Mouse (Mus musculus): ENCODE measurements at regions not wholly inside any gene's neighbourhood (a gene's known extent, or its start where the extent isn't known, plus 50 kb on each side); places are given as distances from the start of the nearest gene placed in this dataset.

- TF ChIP-seq CTCF (conservative IDR thresholded peaks at IDR 0.05; ENCODE audit: low read length) (no peak), POU5F1 (IDR thresholded peaks at IDR 0.05; ENCODE audit: borderline replicate concordance, low read length) (no peak)
Measured at GRCm38 (mm10) chr1:76535522-76535956, 979.3 kb downstream of the Epha4 start.
